Comparison of ENCODE assay signal across 12 mouse cellular contexts in genomic region chr16:93767548-93767947, GRCm38 (mm10). TPM values are rescaled to one million over a fixed set of nuclear protein-coding genes. Genes with fewer than 3 reads are reported as not detected.
A peak's percentile ranks its signal among the peaks of the same experiment; 100 is the strongest.
DNase-seq lines count a peak whose midpoint lies in the region; ATAC-seq and TF ChIP-seq lines count a peak whose summit lies in the region.
"Had no signal": no experiment of that assay in that cellular context is flagged by ENCODE, and none has a peak within 500 bp of the region (broad histone marks: within the 10 kb centered on the region; RNA-seq: fewer than 3 reads in every experiment).

No protein-coding gene starts in this region.

- intact Hi-C loops in heart, postnatal 25 days (cut with DNase I) = loop anchor here (10.0 kb wide), 1 partner anchor 153 kb away; no protein-coding TSS in a partner anchor

- peaks cover 59% of the 10 kb centered on the region for H3K36me3 ChIP-seq in liver, embryonic 13.5 days
- H3K36me3 ChIP-seq in liver, embryonic 11.5 days (ENCODE audit: control insufficient read depth, insufficient read depth, low read length) = peaks cover 7% of the 10 kb centered on the region; the same call in 1 of the 2 replicates
- H3K36me3 ChIP-seq in MEL (ENCODE audit: control insufficient read depth in 1 of 2, insufficient read depth in 2 of 2, low read length in 2 of 2) (peaks cover 0 to 2% of the 10 kb centered on the region in 2 experiments; a peak in 1 of 4 replicates), macrophage (ENCODE audit: inconsistent target) (peaks cover 63% of the 10 kb centered on the region)
- H3K36me3 ChIP-seq in kidney, adult 2 months (ENCODE audit: control insufficient read depth, insufficient read depth, low read length) = no peaks in the 10 kb centered on the region; the same call in 1 of the 2 replicates

- ATAC-seq in liver, embryonic 13.5 days (ENCODE audit: low read depth) = peak; percentile 24
- ATAC-seq in liver, embryonic 11.5 days (replicated peaks; ENCODE audit: low FRiP score) = no peak
- ATAC-seq: Patski had no signal

- no peak for TF ChIP-seq POLR2A in MEL (IDR thresholded peaks at IDR 0.05; ENCODE audit: control insufficient read depth in 1 of 2, insufficient read depth in 1 of 2, low read depth in 1 of 2, low read length in 2 of 2, poor library complexity in 1 of 2)
- TF ChIP-seq POLR2A in kidney, adult 2 months (IDR thresholded peaks at IDR 0.05; ENCODE audit: low read depth, low read length) = no peak

- H3K9ac ChIP-seq in liver, embryonic 13.5 days = no peak overlapping the region
- H3K9ac ChIP-seq in liver, embryonic 11.5 days (ENCODE audit: low read depth, low read length) = no peak overlapping the region
- H3K9ac ChIP-seq in MEL (ENCODE audit: control insufficient read depth, low read depth, low read length, poor library complexity, severe bottlenecking) = peak overlapping the region; percentile 17; the same call in 1 of the 2 replicates
- H3K9ac ChIP-seq: heart, embryonic 15.5 days; hindbrain, embryonic 15.5 days; neural tube, embryonic 15.5 days had no signal

- H3K79me2 ChIP-seq in MEL (ENCODE audit: control insufficient read depth, insufficient read depth, low read length, poor library complexity) (no peaks in the 10 kb centered on the region), macrophage (ENCODE audit: inconsistent target) (no peaks in the 10 kb centered on the region)

- no peak for TF ChIP-seq CTCF in MEL (IDR thresholded peaks at IDR 0.05 in 2 of 3, conservative IDR thresholded peaks at IDR 0.05 in 1 of 3; ENCODE audit: control insufficient read depth in 1 of 3, insufficient read depth in 1 of 3, low read depth in 2 of 3, low read length in 3 of 3, poor library complexity in 1 of 3, severe bottlenecking in 1 of 3)
- no peak for TF ChIP-seq CTCF in kidney, adult 2 months (conservative IDR thresholded peaks at IDR 0.05; ENCODE audit: insufficient read depth, insufficient read length, low read depth, low read length)

- no peak for TF ChIP-seq RAD21 in MEL (IDR thresholded peaks at IDR 0.05; ENCODE audit: low read depth, low read length)

- H3K4me1 ChIP-seq in liver, embryonic 13.5 days (replicated peaks) = peaks cover 12% of the 10 kb centered on the region
- no peaks in the 10 kb centered on the region; the same call in none of the 2 replicates for H3K4me1 ChIP-seq in liver, embryonic 11.5 days (replicated peaks; ENCODE audit: control insufficient read depth, insufficient read depth, low read length)
- peaks cover 0 to 6% of the 10 kb centered on the region in 2 experiments; a peak in 2 of 4 replicates for H3K4me1 ChIP-seq in MEL (ENCODE audit: control insufficient read depth in 1 of 2, insufficient read depth in 2 of 2, low read length in 2 of 2)
- no peaks in the 10 kb centered on the region for H3K4me1 ChIP-seq in kidney, adult 2 months (ENCODE audit: control insufficient read depth, insufficient read depth, low read length)
- H3K4me1 ChIP-seq: hindbrain, embryonic 15.5 days; neural tube, embryonic 15.5 days had no signal

- TF ChIP-seq EP300 in MEL (IDR thresholded peaks at IDR 0.05; ENCODE audit: low read depth in 1 of 2, low read length in 2 of 2) = no peak

- no peaks in the 10 kb centered on the region for H3K9me3 ChIP-seq in liver, embryonic 13.5 days (replicated peaks)
- H3K9me3 ChIP-seq in liver, embryonic 11.5 days (ENCODE audit: control insufficient read depth, low read length) = no peaks in the 10 kb centered on the region
- H3K9me3 ChIP-seq in MEL (replicated peaks; ENCODE audit: insufficient read depth, low read length) = no peaks in the 10 kb centered on the region
- H3K9me3 ChIP-seq: heart, embryonic 15.5 days; hindbrain, embryonic 15.5 days; neural tube, embryonic 15.5 days had no signal

- no peak for DNase-seq in liver, embryonic 13.5 days
- no peak for DNase-seq in liver, embryonic 11.5 days (ENCODE audit: low spot score)
- peak; percentile 37 for DNase-seq in MEL (ENCODE audit: low read depth, low spot score)
- DNase-seq in thymus, postnatal 25 days = peak; percentile 40
- no peak for DNase-seq in heart, postnatal 25 days (ENCODE audit: low spot score)
- DNase-seq in kidney, adult 2 months = no peak
- no peak for DNase-seq in retina, embryonic 14.5 days (ENCODE audit: low spot score)

- no peak overlapping the region for H3K27ac ChIP-seq in liver, embryonic 13.5 days
- H3K27ac ChIP-seq in liver, embryonic 11.5 days (ENCODE audit: low read depth, low read length) = no peak overlapping the region
- H3K27ac ChIP-seq in MEL (ENCODE audit: control insufficient read depth, low read depth, low read length) (no peak overlapping the region), macrophage (peak overlapping the region; percentile 35)
- no peak overlapping the region for H3K27ac ChIP-seq in kidney, adult 2 months (ENCODE audit: insufficient read depth, low read depth, low read length)
- H3K27ac ChIP-seq: heart, embryonic 15.5 days; hindbrain, embryonic 15.5 days; neural tube, embryonic 15.5 days had no signal

- H3K4me2 ChIP-seq in liver, embryonic 13.5 days = 0 out of 2 replicates have a peak overlapping the region, but pooled peaks have one; percentile 6
- H3K4me2 ChIP-seq in liver, embryonic 11.5 days = no peak overlapping the region
- H3K4me2 ChIP-seq: heart, embryonic 15.5 days; hindbrain, embryonic 15.5 days; neural tube, embryonic 15.5 days had no signal

- H3K27me3 ChIP-seq in liver, embryonic 13.5 days = no peaks in the 10 kb centered on the region
- H3K27me3 ChIP-seq in liver, embryonic 11.5 days (replicated peaks; ENCODE audit: control insufficient read depth, insufficient read depth, low read length) = no peaks in the 10 kb centered on the region
- no peaks in the 10 kb centered on the region for H3K27me3 ChIP-seq in MEL (ENCODE audit: control insufficient read depth in 1 of 2, insufficient read depth in 2 of 2, low read length in 2 of 2)
- no peaks in the 10 kb centered on the region for H3K27me3 ChIP-seq in kidney, adult 2 months (replicated peaks; ENCODE audit: control insufficient read depth, insufficient read depth, low read length)
- H3K27me3 ChIP-seq: heart, embryonic 15.5 days; hindbrain, embryonic 15.5 days; neural tube, embryonic 15.5 days; Patski had no signal

- no peak overlapping the region for H3K4me3 ChIP-seq in liver, embryonic 13.5 days (replicated peaks)
- no peak overlapping the region for H3K4me3 ChIP-seq in liver, embryonic 11.5 days (ENCODE audit: low read depth, low read length)
- H3K4me3 ChIP-seq in MEL (ENCODE audit: control insufficient read depth in 1 of 2, insufficient read depth in 1 of 2, low read depth in 2 of 2, low read length in 2 of 2) (no peak overlapping the region), macrophage (ENCODE audit: inconsistent target) (no peak overlapping the region)
- H3K4me3 ChIP-seq in kidney, adult 2 months (ENCODE audit: insufficient read depth, low read depth, low read length) = no peak overlapping the region
- H3K4me3 ChIP-seq: heart, embryonic 15.5 days; hindbrain, embryonic 15.5 days; neural tube, embryonic 15.5 days had no signal

- 27% methylated on average over 6 of the region's 6 CpGs for WGBS in liver, embryonic 13.5 days (ENCODE audit: insufficient replicate concordance)
- 48% methylated on average over 6 of the region's 6 CpGs for WGBS in liver, embryonic 11.5 days
- WGBS in macrophage (ENCODE audit: missing documents) = 20% methylated on average over 6 of the region's 6 CpGs
- WGBS in kidney, adult 2 months = 71% methylated on average over 6 of the region's 6 CpGs

TF ChIP-seq in MEL, 35 proteins besides CTCF, POLR2A, EP300 and RAD21:
- peak; percentile 64 for TF ChIP-seq ZNF384 (IDR thresholded peaks at IDR 0.05; ENCODE audit: low read depth, low read length)
- no peak for TF ChIP-seq NRF1 (IDR thresholded peaks at IDR 0.05; ENCODE audit: insufficient read depth, low read depth, low read length, poor library complexity, severe bottlenecking)
- peak; percentile 13; the same call in 1 of the 2 replicates for TF ChIP-seq ELF1 (IDR thresholded peaks at IDR 0.05; ENCODE audit: low read depth, low read length)
- TF ChIP-seq USF2 (IDR thresholded peaks at IDR 0.05; ENCODE audit: borderline replicate concordance in 1 of 2, insufficient read depth in 1 of 2, low read depth in 1 of 2, low read length in 2 of 2) = no peak
- peak; percentile 10; the same call in 1 of the 2 replicates for TF ChIP-seq TAL1 (IDR thresholded peaks at IDR 0.05; ENCODE audit: low read length)
- TF ChIP-seq ZKSCAN1 (IDR thresholded peaks at IDR 0.05; ENCODE audit: low read depth, low read length) = peak; percentile 86
TF ChIP-seq in MEL: peak in this region for 4.

RNA-seq across cellular contexts. Expression of gene Dop1b, which starts 55.8 kb away (rescaled TPM):
- polyA plus RNA-seq in liver, embryonic 13.5 days (2015; fragmentation: Nextera tagmentation; extraction: Ambion mirVana) = 8.7 and 10.3 TPM in 2 replicates
- polyA plus RNA-seq in liver, embryonic 11.5 days (2014; fragmentation: Nextera tagmentation; extraction: Ambion mirVana) = 18.1 and 19.1 TPM in 2 replicates
- total RNA-seq in MEL (2012; rRNA removed) = 5.8 TPM in 2 replicates
- polyA plus RNA-seq in MEL (2012; ENCODE audit: insufficient read depth in 1 of 2, insufficient read length in 2 of 2, low read depth in 1 of 2, low replicate concordance in 2 of 2, missing spikeins in 1 of 2) (10 to 100 TPM in 1 of 2 experiments, not detected in 1; 11.3 TPM), macrophage (2018) (22.6 to 30.7 TPM (median 29.9 TPM) in 3 replicates)
- total RNA-seq in macrophage (2018; cell fraction: chromatin; rRNA removed) = 100 to 1,000 TPM; 102 to 263 (median 143) TPM
- 10 to 100 TPM; 29.1 to 56.1 (median 36.6) TPM for total RNA-seq in macrophage (2018; cell fraction: cytosol; rRNA removed)
- 100 to 1,000 TPM in 7 of 26 experiments, 10 to 100 TPM in 19; 58.1 to 121 (median 88.9) TPM for total RNA-seq in macrophage (2018; cell fraction: nucleus; rRNA removed)
- 10 to 100 TPM; 14.5 to 16.6 TPM for total RNA-seq in heart, postnatal 25 days (2021)
- 23.8 and 28.2 TPM in 2 replicates for polyA plus RNA-seq in kidney, adult 2 months (2012; rRNA removed)

Comparison
In these comparisons a context has a peak if more than half of its experiments do, and no peak if none do; other contexts are left out.
1. DNase-seq: peak in MEL (single experiment) and thymus, postnatal 25 days (single experiment); none in liver, embryonic 13.5 days (single experiment), liver, embryonic 11.5 days (single experiment), heart, postnatal 25 days (single experiment), kidney, adult 2 months (single experiment) and retina, embryonic 14.5 days (single experiment).